Mouse (Mus musculus) kidney, postnatal 10 days (tissue): ENCODE measurements around the gene Psg27.
"Not testable (repeated sequence)": the region's sequence is repeated elsewhere in the genome, so short reads cannot be mapped to it uniquely, and the experiment has no call there.

Source experiments
- DNase-seq: peaks from one replicate; pipeline ENCODE4 v3.0.0; 2021; ENCODE audit warnings: mixed read lengths

The Psg27 gene

DNA sequence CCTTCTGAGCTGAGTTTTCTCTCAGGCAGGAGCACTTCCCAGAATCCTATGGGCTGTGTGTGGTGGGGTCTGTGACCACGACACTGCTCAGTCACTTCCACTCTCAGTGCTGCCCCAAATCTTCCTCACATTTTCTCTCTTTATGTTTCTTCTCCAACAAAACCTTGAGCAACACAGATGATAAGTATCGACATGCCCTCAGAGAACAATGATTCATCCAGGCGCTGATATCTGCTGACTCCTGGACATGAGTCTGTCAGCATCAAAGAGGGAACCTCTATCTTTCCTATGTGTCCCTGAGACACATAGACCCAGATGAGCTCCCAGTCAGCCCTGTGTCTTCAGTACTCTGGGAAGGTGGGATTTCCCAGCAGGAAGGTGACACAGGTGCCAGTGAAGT is at the start of gene Psg27:
Psg27 (minus strand) TSS at position 101 of the 400 bp plus-strand sequence.
- no peak for DNase-seq

DNA sequence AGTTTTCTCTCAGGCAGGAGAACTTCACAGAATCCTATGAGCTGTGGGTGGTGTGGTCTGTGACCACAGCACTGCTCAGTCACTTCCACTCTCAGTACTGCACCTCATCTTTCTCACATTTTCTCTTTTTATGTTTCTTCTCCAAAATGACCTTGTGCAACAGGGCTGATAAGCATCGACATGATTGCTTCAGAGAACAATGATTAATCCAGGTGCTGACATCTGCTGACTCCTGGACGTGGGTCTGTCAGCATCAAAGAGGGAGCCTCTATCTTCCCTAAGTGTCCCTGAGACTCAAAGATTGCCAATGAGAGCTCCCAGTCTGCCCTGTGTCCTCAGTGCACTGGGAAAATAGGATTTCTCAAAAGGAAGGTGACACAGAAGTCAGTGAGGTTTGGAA is 49.3 kb upstream of the Psg27 start, which contains the start of gene Psg23:
Psg23 (minus strand) TSS at position 101 of the 400 bp plus-strand sequence.
- DNase-seq: not testable (repeated sequence)

DNA sequence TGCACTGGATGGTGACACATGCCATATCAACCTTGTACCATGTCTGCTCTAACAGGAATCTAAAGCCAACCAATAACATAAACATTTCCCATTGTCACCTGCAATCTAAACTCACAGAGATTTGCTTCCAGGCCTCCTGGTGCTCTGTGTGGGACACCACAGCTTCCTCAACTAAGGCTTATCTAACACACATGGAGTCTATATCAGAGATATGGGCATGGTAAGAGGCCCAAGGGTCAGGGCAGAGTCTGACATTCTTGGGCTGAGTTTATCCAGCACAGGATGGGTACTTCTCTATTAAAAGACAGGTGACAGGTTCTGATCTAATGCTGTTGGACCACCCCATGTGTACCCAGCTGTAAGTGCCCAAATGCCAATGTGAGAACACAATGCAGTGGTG is 7.3 kb downstream of the Psg27 start:
- no peak for DNase-seq

DNA sequence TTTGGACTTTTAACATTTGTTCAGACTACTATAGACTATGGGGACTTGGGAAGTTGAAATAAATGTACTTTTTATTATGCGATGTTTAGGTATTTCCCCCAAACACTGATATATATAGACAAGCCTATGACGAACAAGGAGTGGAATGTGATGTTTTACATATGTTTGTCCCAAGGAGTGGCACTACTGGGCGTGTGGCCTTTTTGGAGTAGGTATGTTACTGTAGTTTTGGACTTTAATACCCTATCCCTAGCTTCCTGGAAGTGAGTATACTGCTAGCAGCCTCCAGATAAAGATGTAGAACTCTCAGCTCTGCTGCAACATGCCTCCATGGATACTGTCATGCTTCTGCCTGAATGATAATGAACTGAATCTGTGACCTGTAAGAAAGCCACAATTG is 11.4 kb downstream of the Psg27 start:
- not testable (repeated sequence) for DNase-seq

DNA sequence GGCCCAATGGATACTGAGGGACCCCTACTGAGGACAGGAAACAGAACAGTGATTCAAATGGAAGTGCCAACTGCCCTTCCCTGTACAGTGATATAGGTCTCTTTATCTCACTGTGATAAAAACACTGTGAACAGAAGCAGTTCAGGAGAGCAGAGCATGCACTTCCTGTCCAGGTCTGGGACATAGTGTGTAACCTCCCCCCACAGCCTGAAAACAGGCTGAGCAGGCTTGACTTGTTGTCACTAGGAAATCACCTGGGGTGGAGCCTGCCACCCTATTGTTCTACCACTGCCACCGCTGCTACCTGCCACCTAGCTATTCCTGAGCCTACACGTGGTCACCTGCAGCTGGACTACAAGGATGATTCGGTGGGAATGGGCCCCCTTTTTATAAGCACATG is 33.7 kb downstream of the Psg27 start:
- no peak for DNase-seq

DNA sequence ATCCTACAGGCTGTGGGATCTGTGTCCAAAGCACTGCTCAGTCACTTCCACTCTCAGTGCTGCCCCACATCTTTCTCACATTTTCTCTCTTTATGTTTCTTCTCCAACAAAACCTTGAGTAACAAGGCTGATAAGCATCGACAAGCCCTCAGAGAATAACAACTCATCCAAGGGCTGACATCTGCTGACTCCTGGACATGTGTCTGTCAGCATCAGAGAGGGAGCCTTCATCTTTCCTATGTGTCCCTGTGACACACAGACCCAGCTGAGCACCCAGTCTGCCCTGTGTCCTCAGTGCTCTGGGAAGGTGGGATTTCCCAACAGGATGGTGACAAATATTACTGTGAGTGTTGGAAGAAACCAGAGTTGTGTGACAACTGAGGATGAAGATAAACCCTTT is 34.9 kb downstream of the Psg27 start, which contains the start of gene Psg25:
Psg25 (minus strand) TSS at position 101 of the 400 bp plus-strand sequence.
- no peak for DNase-seq

DNA sequence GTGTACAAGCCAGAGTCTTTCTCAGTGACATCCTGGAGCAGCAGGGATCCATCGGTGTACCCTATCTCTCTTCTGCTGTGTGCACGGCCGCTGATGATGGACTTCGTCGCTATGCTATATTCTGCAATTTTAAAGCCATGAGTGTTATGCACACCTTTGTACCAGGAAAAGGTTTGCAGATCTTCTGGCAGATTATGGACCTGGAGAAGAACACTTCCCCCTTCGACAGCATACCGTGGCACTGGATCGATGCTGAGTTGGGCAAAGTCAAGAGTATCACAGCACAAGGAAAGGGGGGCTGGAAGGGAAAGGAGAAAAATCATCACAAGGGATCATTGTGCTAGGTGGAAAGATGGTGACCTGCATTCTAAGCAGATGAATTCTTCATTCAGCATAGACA is 42.4 kb downstream of the Psg27 start:
- no peak for DNase-seq

DNA sequence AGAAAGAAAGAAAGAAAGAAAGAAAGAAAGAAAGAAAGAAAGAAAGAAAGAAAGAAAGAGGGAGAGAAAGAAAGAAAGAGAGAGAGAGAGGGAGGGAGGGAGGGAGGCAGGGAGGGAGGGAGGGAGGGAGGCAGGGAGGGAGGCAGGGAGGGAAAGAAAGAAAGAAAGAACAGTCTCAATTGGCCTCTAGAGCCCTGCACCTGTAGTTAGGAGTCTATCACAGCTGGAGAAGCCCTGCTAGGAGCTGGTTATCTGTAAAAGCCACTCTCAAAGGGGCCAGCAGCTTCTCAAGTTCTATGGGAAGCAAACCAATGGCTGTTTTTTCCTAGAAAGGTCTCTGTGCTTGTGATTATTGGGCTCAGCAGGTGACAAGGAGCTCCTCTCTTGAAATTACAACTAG is 54.3 kb downstream of the Psg27 start:
- DNase-seq: not testable (repeated sequence)

DNA sequence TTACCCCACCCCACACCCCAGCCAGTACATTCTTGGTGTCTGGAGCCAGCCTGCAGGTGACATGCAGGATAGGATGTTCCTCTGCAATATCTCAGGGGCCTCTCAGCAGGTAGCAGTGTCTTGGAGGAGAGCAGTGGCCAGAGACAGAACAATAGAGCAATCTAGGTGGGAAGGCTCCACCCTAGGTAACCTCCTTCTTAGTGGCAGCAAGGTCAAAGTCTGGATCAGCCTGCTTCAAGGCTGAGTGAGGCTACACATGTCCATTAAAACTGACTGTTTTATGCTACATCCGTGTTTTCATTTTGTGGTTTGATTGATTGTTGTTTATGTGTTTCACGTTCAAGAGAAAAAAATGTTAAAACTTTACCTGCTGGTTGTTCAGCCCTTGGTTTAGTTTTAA is 54.7 kb downstream of the Psg27 start:
- not testable (repeated sequence) for DNase-seq

DNA sequence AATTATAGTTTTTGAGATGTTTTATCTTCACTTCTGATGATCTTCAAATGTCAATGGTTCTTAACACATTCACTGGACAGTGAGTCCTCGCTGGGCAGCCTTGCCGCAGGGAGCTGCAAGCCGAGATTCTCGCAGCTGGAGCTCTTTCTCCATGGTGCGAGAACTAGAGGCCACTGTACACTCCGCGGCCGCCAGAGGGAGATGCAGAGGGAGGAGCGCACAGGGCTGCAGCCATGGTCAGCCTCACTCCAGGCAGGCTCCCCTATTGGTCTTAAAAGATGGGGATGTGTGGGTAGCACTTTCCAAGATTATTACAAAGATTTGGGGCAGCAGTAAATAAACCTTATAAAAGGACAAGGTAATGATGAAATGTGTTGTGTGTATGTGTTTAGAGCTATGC is 55.6 kb downstream of the Psg27 start:
- peak; percentile 8 for DNase-seq
